Mouse (Mus musculus): ENCODE data around the gene Fkbp4.

DNA sequence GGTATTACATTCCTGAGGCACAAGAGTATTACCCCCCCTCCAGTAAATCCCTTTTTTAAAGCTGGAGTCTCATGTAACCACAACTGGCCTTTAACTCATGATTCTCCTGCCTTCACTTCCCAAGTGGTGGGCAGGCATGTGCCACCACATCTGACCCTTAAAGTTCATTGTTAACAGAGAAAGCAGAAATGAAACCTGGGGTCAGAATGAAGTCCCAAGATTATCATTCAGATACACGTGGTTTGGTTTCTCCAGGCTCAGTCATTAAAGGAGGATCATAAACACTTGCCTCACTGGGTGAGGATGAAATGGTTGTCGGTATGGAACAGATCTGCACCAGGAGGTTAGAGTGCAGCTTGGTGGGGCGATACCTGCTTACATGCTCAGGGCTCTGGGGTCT, 57.2 kb downstream of the Fkbp4 start:
- TF ChIP-seq CTCF (IDR thresholded peaks at IDR 0.05; ENCODE audit: low read depth, low read length) (no peak), POLR2A (IDR thresholded peaks at IDR 0.05; ENCODE audit: insufficient read depth, low read length) (no peak), EP300 (IDR thresholded peaks at IDR 0.05; ENCODE audit: insufficient read depth, low read depth, low read length) (no peak)
